Mouse (Mus musculus) lung, adult 10 weeks (tissue): ENCODE measurements around the gene Mob3b. TPM values are rescaled to one million over a fixed set of nuclear protein-coding genes. Genes with fewer than 3 reads are reported as not detected.

Experiments
- polyA plus RNA-seq: library from polyadenylated mRNA; stranded (reverse); fragments of 350-450 nt; fragmentation: Illumina TruSeq; extraction: RNeasy Lipid Tissue Mini Kit (QIAGEN cat#74804); gene quantifications from one replicate; pipeline ENCODE4 v1.2.3, GENCODE M21; 2014; ENCODE audit warnings: low read depth, low replicate concordance; ENCODE audit not compliant: insufficient read depth

The Mob3b gene
- 5.2 TPM for polyA plus RNA-seq

GRCm38 (mm10) chr4:35156751-35157611 is at the start of gene Mob3b:
Gene Mob3b (minus strand): TSS chr4:35157484.

GRCm38 (mm10) chr4:35151756-35152155 is 5.5 kb downstream of the Mob3b start, which contains the start of gene Ifnk:
Gene Ifnk (plus strand): TSS chr4:35152056.

Other genes with a start within 250 kb of the Mob3b start
- gene Ifnk, start 5.4 kb downstream of the Mob3b start, polyA plus RNA-seq, result not detected
- gene C9orf72, start 68.7 kb upstream of the Mob3b start, polyA plus RNA-seq, result 7.1 TPM